Mouse (Mus musculus) liver, embryonic 11.5 days (tissue): Measurements from ENCODE around the gene Pfkl. TPM values are rescaled to one million over a fixed set of nuclear protein-coding genes. Genes with fewer than 3 reads are reported as not detected.

Experiments used
- ATAC-seq: fragments of 200-750 bp; cut with Nextera tagmentation; replicated peaks from 2 replicates; pipeline ENCODE4 v1.8.0; 2017; ENCODE audit warnings: moderate number of reproducible peaks, mild to moderate bottlenecking, moderate TSS enrichment, moderate library complexity; ENCODE audit not compliant: low FRiP score
- DNase-seq: peaks from one replicate; pipeline ENCODE4 v3.0.0-alpha.2; 2017; ENCODE audit warnings: low spot score
- H3K27ac ChIP-seq: fragments of 300-500 bp; sonication (generic); 2 replicates; pipeline ENCODE4 v1.5.1; 2014; ENCODE audit warnings: mild to moderate bottlenecking, low read depth, low read length, control low read depth
- H3K27me3 ChIP-seq: fragments of 300-500 bp; sonication (generic); replicated peaks from 2 replicates; pipeline ENCODE4 v1.6.1; 2014; ENCODE audit warnings: low read length, mixed read lengths; ENCODE audit not compliant: control insufficient read depth, insufficient read depth
- H3K36me3 ChIP-seq: fragments of 300-500 bp; sonication (generic); 2 replicates; pipeline ENCODE4 v1.6.1; 2014; ENCODE audit warnings: mild to moderate bottlenecking, low read length, moderate library complexity, mixed read lengths; ENCODE audit not compliant: control insufficient read depth, insufficient read depth
- H3K4me1 ChIP-seq: fragments of 300-500 bp; sonication (generic); replicated peaks from 2 replicates; pipeline ENCODE4 v1.6.1; 2014; ENCODE audit warnings: low read length, mixed read lengths; ENCODE audit not compliant: control insufficient read depth, insufficient read depth
- H3K4me2 ChIP-seq: fragments of 300-500 bp; sonication (generic); 2 replicates; pipeline ENCODE4 v1.6.1; 2014; ENCODE audit warnings: mild to moderate bottlenecking, control low read depth, moderate library complexity
- H3K4me3 ChIP-seq: fragments of 300-500 bp; sonication (generic); 2 replicates; pipeline ENCODE4 v1.5.1; 2014; ENCODE audit warnings: low read depth, low read length, control low read depth
- H3K9ac ChIP-seq: fragments of 300-500 bp; sonication (generic); 2 replicates; pipeline ENCODE4 v1.6.1; 2014; ENCODE audit warnings: low read depth, low read length, control low read depth
- H3K9me3 ChIP-seq: fragments of 300-500 bp; sonication (generic); 2 replicates; pipeline ENCODE4 v1.6.1; 2016; ENCODE audit warnings: low read length, inconsistent platforms, mixed read lengths; ENCODE audit not compliant: control insufficient read depth
- WGBS: fragments of 180-500 bp; shearing (Covaris S2); extraction: QIAGEN DNeasy Blood & Tissue Kit; methylation state at CpG from one replicate; pipeline ENCODE4 v1.1.7; 2014; 5-methylcytosine and 5-hydroxymethylcytosine counted together
- polyA plus RNA-seq: library from polyadenylated mRNA; unstranded; fragments of >200 nt; fragmentation: Nextera tagmentation; extraction: Ambion mirVana; gene quantifications from 2 replicates; pipeline ENCODE4 v1.2.1, GENCODE M21; 2014

Gene Pfkl
- polyA plus RNA-seq, 1 experiment from 2014 or later: 245 TPM

DNA sequence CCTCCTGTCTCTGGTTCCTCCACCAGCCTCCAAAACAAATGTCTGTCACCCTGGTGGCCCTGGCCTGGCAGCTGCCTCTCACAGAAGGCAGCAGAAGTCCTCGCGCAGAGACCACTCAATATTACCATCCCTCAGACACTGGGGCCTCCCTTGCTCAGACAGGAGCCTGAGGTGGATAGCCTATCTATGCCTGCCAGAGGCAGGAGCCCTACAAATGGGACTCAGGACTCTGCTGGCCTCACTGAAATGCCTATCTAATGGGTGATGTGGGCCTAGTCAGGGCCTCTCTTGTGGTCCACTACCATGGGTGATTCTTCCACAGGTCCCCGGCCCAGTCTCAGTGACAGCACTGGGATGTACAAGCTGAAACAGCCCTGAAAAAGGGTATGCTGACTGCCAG, 1.7 kb downstream of the Pfkl start:
- DNase-seq: peak; percentile 51
- Histone ChIP-seq H3K36me3 (peaks cover 8% of the 10 kb centered on the region; the same call in 1 of the 2 replicates), H3K27ac (peak overlapping the region; percentile 100), H3K4me3 (peak overlapping the region; percentile 87), H3K9me3 (no peaks in the 10 kb centered on the region), H3K27me3 (no peaks in the 10 kb centered on the region), H3K9ac (peak overlapping the region; percentile 98), H3K4me2 (peak overlapping the region; percentile 98), H3K4me1 (peaks cover 50% of the 10 kb centered on the region)
- WGBS: 46% methylated on average over 3 of the region's 3 CpGs
- peak; percentile 56 for ATAC-seq

- Histone ChIP-seq H3K27ac (peak overlapping the region; percentile 100; the same call in 1 of the 2 replicates), H3K4me2 (peak overlapping the region; percentile 98), H3K36me3 (peaks cover 14% of the 10 kb centered on the region), H3K9me3 (no peaks in the 10 kb centered on the region), H3K4me1 (peaks cover 50% of the 10 kb centered on the region), H3K4me3 (peak overlapping the region; percentile 87), H3K9ac (peak overlapping the region; percentile 98), H3K27me3 (no peaks in the 10 kb centered on the region)
- 18% methylated on average over 7 of the region's 7 CpGs for WGBS
- ATAC-seq (no peak), DNase-seq (no peak)
Measured at GRCm38 (mm10) chr10:78007203-78007602, 2.7 kb downstream of the Pfkl start.

- Histone ChIP-seq H3K36me3 (peaks cover 27% of the 10 kb centered on the region), H3K27ac (0 out of 2 replicates have a peak overlapping the region, but pooled peaks have one; percentile 3), H3K27me3 (no peaks in the 10 kb centered on the region), H3K4me1 (peaks cover 50% of the 10 kb centered on the region), H3K4me2 (peak overlapping the region; percentile 98), H3K9me3 (no peaks in the 10 kb centered on the region), H3K9ac (peak overlapping the region; percentile 44), H3K4me3 (no peak overlapping the region)
- ATAC-seq: no peak
- no peak for DNase-seq
- WGBS: 88% methylated on average over 4 of the region's 4 CpGs
Measured at GRCm38 (mm10) chr10:78005791-78006438, 4.0 kb downstream of the Pfkl start.

- peak overlapping the region; percentile 5 for H3K4me3 ChIP-seq
- no peaks in the 10 kb centered on the region for H3K27me3 ChIP-seq
- no peak for DNase-seq
- no peaks in the 10 kb centered on the region for H3K9me3 ChIP-seq
- peaks cover 45% of the 10 kb centered on the region for H3K4me1 ChIP-seq
- peak overlapping the region; percentile 69 for H3K27ac ChIP-seq
- WGBS: 73% methylated on average over 3 of the region's 3 CpGs
- H3K9ac ChIP-seq: peak overlapping the region; percentile 48; the same call in 1 of the 2 replicates
- peak; percentile 65 for ATAC-seq
- peaks cover 39% of the 10 kb centered on the region for H3K36me3 ChIP-seq
- peak overlapping the region; percentile 98 for H3K4me2 ChIP-seq
Measured at GRCm38 (mm10) chr10:78004479-78005100, 5.3 kb downstream of the Pfkl start.

GRCm38 (mm10) chr10:78002316-78002715, 7.6 kb downstream of the Pfkl start:
- H3K36me3 ChIP-seq: peaks cover 59% of the 10 kb centered on the region
- no peaks in the 10 kb centered on the region for H3K27me3 ChIP-seq
- WGBS: 87% methylated on average over 2 of the region's 2 CpGs
- no peak overlapping the region for H3K9ac ChIP-seq
- H3K4me1 ChIP-seq: peaks cover 31% of the 10 kb centered on the region
- H3K9me3 ChIP-seq: no peaks in the 10 kb centered on the region
- H3K27ac ChIP-seq: no peak overlapping the region
- no peak overlapping the region for H3K4me3 ChIP-seq
- H3K4me2 ChIP-seq: no peak overlapping the region
- ATAC-seq (no peak), DNase-seq (no peak)

- no peaks in the 10 kb centered on the region for H3K27me3 ChIP-seq
- peaks cover 26% of the 10 kb centered on the region for H3K4me1 ChIP-seq
- H3K9me3 ChIP-seq: no peaks in the 10 kb centered on the region
- WGBS: 90% methylated on average over 11 of the region's 11 CpGs
- H3K4me2 ChIP-seq: no peak overlapping the region
- H3K9ac ChIP-seq: no peak overlapping the region
- DNase-seq: no peak
- no peak for ATAC-seq
- no peak overlapping the region for H3K4me3 ChIP-seq
- no peak overlapping the region for H3K27ac ChIP-seq
- peaks cover 64% of the 10 kb centered on the region for H3K36me3 ChIP-seq
Measured at GRCm38 (mm10) chr10:78001796-78002195, 8.1 kb downstream of the Pfkl start.

GRCm38 (mm10) chr10:78000200-78000599, 9.7 kb downstream of the Pfkl start:
- Histone ChIP-seq H3K9ac (no peak overlapping the region), H3K4me1 (peaks cover 10% of the 10 kb centered on the region), H3K36me3 (peaks cover 77% of the 10 kb centered on the region), H3K27me3 (no peaks in the 10 kb centered on the region), H3K4me3 (no peak overlapping the region), H3K27ac (no peak overlapping the region), H3K4me2 (no peak overlapping the region), H3K9me3 (no peaks in the 10 kb centered on the region)
- WGBS: 95% methylated on average over 5 of the region's 5 CpGs
- no peak for DNase-seq
- no peak for ATAC-seq

GRCm38 (mm10) chr10:77995639-77996038, 14.2 kb downstream of the Pfkl start:
- Histone ChIP-seq H3K4me3 (no peak overlapping the region), H3K4me2 (no peak overlapping the region), H3K9ac (no peak overlapping the region), H3K27ac (no peak overlapping the region), H3K36me3 (peaks cover 86% of the 10 kb centered on the region), H3K27me3 (no peaks in the 10 kb centered on the region), H3K4me1 (no peaks in the 10 kb centered on the region), H3K9me3 (no peaks in the 10 kb centered on the region)
- ATAC-seq (no peak), DNase-seq (no peak)
- 93% methylated on average over 3 of the region's 3 CpGs for WGBS

GRCm38 (mm10) chr10:77985775-77986174, 24.1 kb downstream of the Pfkl start:
- Histone ChIP-seq H3K27ac (no peak overlapping the region), H3K4me2 (no peak overlapping the region), H3K27me3 (no peaks in the 10 kb centered on the region), H3K4me1 (no peaks in the 10 kb centered on the region), H3K36me3 (peaks cover 30% of the 10 kb centered on the region), H3K9ac (no peak overlapping the region), H3K4me3 (no peak overlapping the region), H3K9me3 (no peaks in the 10 kb centered on the region)
- DNase-seq: no peak
- 87% methylated on average over 5 of the region's 5 CpGs for whole genome bisulfite sequencing
- ATAC-seq: no peak
